Mouse (Mus musculus) right cerebral cortex, postnatal 25 days (tissue): ENCODE results near the gene Cdk2ap2.

Experiments used
- DNase-seq: peaks from one replicate; pipeline ENCODE4 v3.0.0; 2022

Gene Cdk2ap2

DNA sequence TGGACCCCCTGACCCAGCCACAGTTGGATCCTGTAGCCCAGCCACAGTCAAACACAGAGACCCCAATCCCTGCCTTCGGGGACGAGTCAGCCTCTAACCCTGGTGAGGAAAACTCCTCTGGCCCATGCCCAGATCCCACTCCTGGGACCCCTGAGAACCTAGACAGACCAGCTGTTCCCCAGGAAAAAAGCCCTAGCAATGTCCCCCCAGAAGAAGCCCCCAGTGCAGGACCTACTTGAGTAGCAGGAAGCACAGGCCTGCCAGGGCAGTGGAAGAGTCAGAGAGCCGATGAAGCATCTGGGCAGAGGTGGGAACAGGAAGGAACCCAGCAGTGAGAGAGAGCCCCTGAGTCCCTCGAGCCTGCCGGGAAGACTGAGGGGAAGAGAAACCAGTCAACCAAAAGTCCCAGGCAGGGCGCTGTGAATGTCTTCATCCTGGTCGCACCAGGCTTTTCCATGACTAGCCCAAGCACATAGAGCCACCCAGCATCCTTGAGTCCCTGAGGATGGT lies 46.8 kb downstream of the Cdk2ap2 start, which contains the start of gene Cabp4:
Gene Cabp4, minus strand, starts transcription at position 275 of the 510 bp plus-strand sequence.
- no peak for DNase-seq

DNA sequence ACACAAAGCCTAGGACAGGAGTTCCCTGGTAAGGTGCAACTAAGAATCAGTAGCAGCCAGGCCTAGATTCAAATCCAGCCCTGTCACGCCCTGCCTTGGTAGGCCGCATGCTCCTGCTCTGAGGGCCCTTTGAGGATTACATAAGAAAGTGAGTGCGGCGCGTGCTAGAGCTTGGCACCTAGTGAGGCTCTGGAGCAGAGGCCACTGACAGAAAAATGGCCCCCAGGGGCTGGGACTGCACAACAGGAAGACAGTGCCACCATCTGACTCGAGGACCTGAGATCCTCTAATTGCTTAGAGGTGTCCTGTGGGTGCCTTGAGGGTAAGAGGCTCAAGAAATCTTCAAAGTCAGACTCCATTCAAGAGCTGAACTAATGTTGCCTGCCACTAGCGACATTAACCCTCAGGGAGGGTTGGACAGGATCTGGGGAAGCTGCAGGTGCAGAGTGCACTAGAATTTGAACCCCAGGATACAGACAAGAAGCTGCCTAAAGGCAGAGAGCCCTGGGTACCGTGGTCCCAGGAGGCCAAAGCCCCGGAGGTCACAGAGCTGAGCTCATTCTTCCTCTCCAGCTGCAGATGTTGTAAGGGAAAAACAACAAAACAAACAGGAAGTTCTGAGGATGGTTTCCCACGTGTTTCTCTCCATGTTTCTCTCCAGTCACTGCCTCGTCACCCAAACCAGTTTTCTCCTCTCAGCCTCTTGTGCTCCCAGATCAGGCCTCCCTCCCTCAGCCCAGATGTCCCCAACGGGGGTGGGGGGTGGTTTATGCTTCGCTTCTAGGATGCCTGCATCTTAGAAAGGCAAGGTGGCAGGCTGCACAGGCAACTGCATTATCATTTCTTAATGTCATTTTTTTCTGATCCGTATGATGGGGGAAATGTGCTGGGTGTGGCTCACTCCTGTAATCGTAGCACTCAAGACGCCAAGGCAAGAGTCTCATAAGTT lies 47.8 kb downstream of the Cdk2ap2 start:
- no peak for DNase-seq

DNA sequence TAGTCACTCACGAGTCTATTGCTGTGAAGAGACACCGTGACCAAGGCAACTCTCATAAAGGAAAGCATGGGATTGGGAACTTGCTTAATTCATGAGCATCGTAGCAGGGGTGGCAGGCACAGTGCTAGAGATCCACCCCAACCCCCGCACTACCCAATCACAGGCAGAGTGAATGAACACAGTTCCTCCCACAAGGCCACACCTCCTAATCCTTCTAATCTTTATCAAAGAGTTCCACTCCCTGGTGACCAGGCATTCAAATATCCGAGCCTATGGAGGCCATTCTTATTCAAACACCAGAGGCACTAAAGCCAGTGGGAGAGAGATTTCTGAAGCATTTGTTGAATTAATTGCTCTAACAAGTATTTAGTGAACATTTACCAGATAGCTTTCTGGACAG lies 49.0 kb downstream of the Cdk2ap2 start:
- DNase-seq, result no peak

DNA sequence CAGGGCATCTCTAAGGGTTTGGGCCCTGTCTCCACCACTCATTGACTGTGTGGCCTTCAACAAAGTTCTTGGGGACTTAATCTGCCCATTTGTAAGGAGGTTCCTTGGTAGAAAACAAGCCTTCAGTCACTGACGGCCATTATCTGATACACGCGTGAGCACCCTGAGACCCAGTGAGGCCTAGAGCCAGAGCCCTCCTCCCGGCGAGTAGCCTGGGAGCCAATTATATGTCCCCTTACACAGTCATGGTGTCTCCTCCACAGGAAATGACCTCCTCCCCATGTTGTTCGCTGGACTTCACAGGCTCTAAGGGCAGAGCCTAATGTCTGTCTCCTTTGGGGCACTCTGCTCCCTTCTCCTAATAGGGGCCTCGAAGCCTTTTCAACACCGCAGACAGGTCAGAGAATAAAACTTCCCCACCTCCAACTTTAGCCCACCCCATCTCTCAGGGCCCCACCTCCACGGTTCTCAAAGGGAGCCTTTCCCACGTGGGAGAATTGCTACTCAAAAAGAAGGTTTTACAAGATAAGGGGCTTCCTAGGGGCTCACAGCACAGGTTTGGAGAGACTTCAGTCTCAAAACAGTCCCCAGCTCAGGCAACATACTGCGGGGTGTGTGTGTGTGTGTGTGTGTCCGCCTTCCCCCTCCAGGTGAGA lies 49.5 kb downstream of the Cdk2ap2 start:
- DNase-seq, result no peak

DNA sequence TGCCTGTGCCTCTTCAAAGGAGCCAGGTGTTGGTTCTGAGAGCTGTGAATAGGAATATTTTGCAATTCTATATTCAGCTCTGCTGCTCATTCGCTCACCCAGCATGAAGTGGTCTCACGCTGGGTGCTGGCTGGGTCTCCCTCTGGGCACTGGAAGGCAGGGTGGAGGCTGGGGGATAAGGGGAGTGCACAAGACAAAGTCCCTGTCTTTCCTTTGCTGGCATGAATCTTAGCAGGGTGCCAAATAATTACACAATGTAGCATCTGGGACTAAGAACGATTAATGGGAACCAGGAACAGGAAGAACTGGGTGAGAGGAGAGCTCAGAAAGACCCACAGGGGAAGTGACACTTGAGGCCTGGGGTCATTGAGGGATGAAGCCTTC lies 50.0 kb downstream of the Cdk2ap2 start:
- no peak for DNase-seq

DNA sequence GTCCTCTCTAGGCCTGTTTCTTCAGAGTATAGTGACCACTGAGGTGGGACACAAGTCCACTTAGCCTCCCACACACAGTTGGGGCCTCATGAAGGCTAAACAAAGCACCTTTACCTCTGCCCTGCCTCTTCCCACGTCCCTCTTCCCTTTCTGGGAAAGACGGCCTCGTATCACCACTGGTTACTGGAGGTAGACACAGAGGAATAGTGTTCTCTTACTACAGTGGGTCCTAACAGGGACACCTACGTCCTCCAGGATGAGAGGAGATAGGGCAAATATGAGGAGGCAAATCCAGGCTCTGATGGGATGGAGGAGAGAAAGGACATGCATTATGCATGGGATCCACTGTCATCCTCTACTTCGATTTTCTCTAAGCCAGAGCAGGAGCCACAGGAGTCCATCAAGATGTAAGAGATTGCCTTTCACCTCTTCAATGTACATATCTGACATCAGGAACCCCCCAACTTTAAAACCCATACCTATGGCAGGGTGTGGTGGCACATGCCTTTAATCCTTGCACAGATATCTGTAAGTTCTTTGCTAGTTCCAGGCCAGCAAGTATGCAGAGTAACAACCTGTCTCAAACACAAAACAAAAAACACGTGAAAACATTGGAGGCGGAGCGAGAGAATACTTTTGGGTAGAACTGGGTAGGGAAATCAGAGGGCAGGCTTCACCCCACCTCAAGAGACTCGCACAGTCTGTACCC lies 51.0 kb downstream of the Cdk2ap2 start:
- no peak for DNase-seq

DNA sequence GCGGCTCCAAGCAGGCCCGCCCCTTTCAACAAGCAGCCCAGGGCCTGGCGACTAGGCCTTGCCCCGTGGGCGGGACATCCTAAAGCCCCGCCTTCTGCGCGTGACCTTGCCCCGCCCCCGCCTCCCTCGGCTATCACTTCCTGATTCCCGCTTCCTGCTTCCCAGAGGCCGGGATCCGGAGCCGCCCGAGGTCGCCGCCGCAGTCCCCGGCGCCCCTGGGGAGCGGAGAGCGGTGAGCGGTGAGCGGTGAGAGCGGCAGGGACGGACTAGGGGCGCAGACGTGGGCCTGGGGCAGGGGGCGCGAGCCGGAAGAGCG lies 51.5 kb downstream of the Cdk2ap2 start, which contains the start of gene Coro1b:
Gene Coro1b, plus strand, starts transcription at position 129 of the 316 bp plus-strand sequence.
- DNase-seq, result peak; percentile 91
